15 mouse cellular contexts compared by ENCODE assay signal in genomic region chr15:69617998-69618397, GRCm38 (mm10).
"Had no signal": no experiment of that assay in that cellular context is flagged by ENCODE, and none has a peak within 500 bp of the region (broad histone marks: within the 10 kb centered on the region; RNA-seq: fewer than 3 reads in every experiment).

No protein-coding gene starts in this region.

- H3K4me3 ChIP-seq: megakaryocyte, embryonic 14.5 days; midbrain, embryonic 13.5 days; neural tube, embryonic 12.5 days; stomach, embryonic 15.5 days had no signal

- ATAC-seq: midbrain, embryonic 13.5 days had no signal

- H3K9ac ChIP-seq: liver, embryonic 14.5 days; lung, embryonic 14.5 days; midbrain, embryonic 13.5 days; neural tube, embryonic 12.5 days; stomach, embryonic 15.5 days had no signal

- H3K4me1 ChIP-seq: midbrain, embryonic 13.5 days; neural tube, embryonic 12.5 days; stomach, embryonic 15.5 days had no signal

- H3K27me3 ChIP-seq: megakaryocyte, embryonic 14.5 days; midbrain, embryonic 13.5 days; neural tube, embryonic 12.5 days; stomach, embryonic 15.5 days had no signal

- H3K36me3 ChIP-seq: midbrain, embryonic 13.5 days; neural tube, embryonic 12.5 days; stomach, embryonic 15.5 days had no signal

- H3K4me2 ChIP-seq: lung, embryonic 14.5 days; midbrain, embryonic 11.5 days; midbrain, embryonic 13.5 days; neural tube, embryonic 12.5 days; stomach, embryonic 15.5 days had no signal

- H3K27ac ChIP-seq: liver, embryonic 14.5 days; macrophage; midbrain, embryonic 13.5 days; neural tube, embryonic 12.5 days; stomach, embryonic 15.5 days; stomach, postnatal 0 days had no signal

- DNase-seq: lung, adult 18-20 months; lung, embryonic 14.5 days; lung, postnatal 10 days; right cerebral cortex, postnatal 14 days; thymus, adult 2 months; thymus, postnatal 25 days; thymus, postnatal 4 days had no signal

- H3K9me3 ChIP-seq: megakaryocyte, embryonic 14.5 days; midbrain, embryonic 13.5 days; neural tube, embryonic 12.5 days; stomach, embryonic 15.5 days had no signal
